15 mouse cellular contexts compared by ENCODE assay signal in genomic region chr12:50598053-50598988, GRCm38 (mm10). TPM values are rescaled to one million over a fixed set of nuclear protein-coding genes. Genes with fewer than 3 reads are reported as not detected.
DNase-seq lines count a peak whose midpoint lies in the region; ATAC-seq lines count a peak whose summit lies in the region.
"Had no signal": no experiment of that assay in that cellular context is flagged by ENCODE, and none has a peak within 500 bp of the region (broad histone marks: within the 10 kb centered on the region; RNA-seq: fewer than 3 reads in every experiment).

No protein-coding gene starts in this region.

- peaks cover 17% of the 10 kb centered on the region for H3K4me1 ChIP-seq in heart, embryonic 15.5 days (replicated peaks)
- peaks cover 10% of the 10 kb centered on the region for H3K4me1 ChIP-seq in heart, embryonic 11.5 days (ENCODE audit: control insufficient read depth, insufficient read depth, low read length)
- H3K4me1 ChIP-seq in midbrain, embryonic 10.5 days: no peaks in the 10 kb centered on the region
- H3K4me1 ChIP-seq: hindbrain, embryonic 10.5 days; limb, embryonic 12.5 days; midbrain, embryonic 15.5 days had no signal

- no peaks in the 10 kb centered on the region for H3K36me3 ChIP-seq in heart, embryonic 15.5 days
- H3K36me3 ChIP-seq in heart, embryonic 11.5 days (ENCODE audit: control insufficient read depth, insufficient read depth, low read length): no peaks in the 10 kb centered on the region
- no peaks in the 10 kb centered on the region for H3K36me3 ChIP-seq in midbrain, embryonic 10.5 days
- H3K36me3 ChIP-seq: G1E; hindbrain, embryonic 10.5 days; limb, embryonic 12.5 days; lung, embryonic 15.5 days; midbrain, embryonic 15.5 days had no signal

- H3K9me3 ChIP-seq in heart, embryonic 15.5 days (replicated peaks): no peaks in the 10 kb centered on the region
- H3K9me3 ChIP-seq in heart, embryonic 11.5 days (replicated peaks; ENCODE audit: control insufficient read depth, low read length): no peaks in the 10 kb centered on the region
- no peaks in the 10 kb centered on the region for H3K9me3 ChIP-seq in midbrain, embryonic 10.5 days (replicated peaks)
- H3K9me3 ChIP-seq: hindbrain, embryonic 10.5 days; limb, embryonic 12.5 days; lung, embryonic 15.5 days; midbrain, embryonic 15.5 days had no signal

- 45% methylated on average over 9 of the region's 9 CpGs for WGBS in heart, embryonic 15.5 days
- 53% methylated on average over 9 of the region's 9 CpGs for WGBS in heart, embryonic 11.5 days (ENCODE audit: insufficient replicate concordance)
- 83% methylated on average over 9 of the region's 9 CpGs for WGBS in midbrain, embryonic 10.5 days

- no peak overlapping the region for H3K4me2 ChIP-seq in heart, embryonic 15.5 days
- H3K4me2 ChIP-seq in heart, embryonic 11.5 days: no peak overlapping the region
- H3K4me2 ChIP-seq: limb, embryonic 12.5 days; lung, embryonic 15.5 days; midbrain, embryonic 15.5 days had no signal

- H3K9ac ChIP-seq in heart, embryonic 15.5 days: no peak overlapping the region
- H3K9ac ChIP-seq in heart, embryonic 11.5 days (ENCODE audit: low read depth, low read length): no peak overlapping the region
- H3K9ac ChIP-seq: limb, embryonic 12.5 days; lung, embryonic 15.5 days; midbrain, embryonic 15.5 days had no signal

- H3K4me3 ChIP-seq in heart, embryonic 15.5 days: no peak overlapping the region
- no peak overlapping the region for H3K4me3 ChIP-seq in heart, embryonic 11.5 days (ENCODE audit: low read depth, low read length)
- H3K4me3 ChIP-seq in midbrain, embryonic 10.5 days: no peak overlapping the region
- H3K4me3 ChIP-seq: hindbrain, embryonic 10.5 days; limb, embryonic 12.5 days; lung, embryonic 15.5 days; midbrain, embryonic 15.5 days had no signal

- no peaks in the 10 kb centered on the region for H3K27me3 ChIP-seq in heart, embryonic 15.5 days
- H3K27me3 ChIP-seq in heart, embryonic 11.5 days (ENCODE audit: control insufficient read depth, insufficient read depth, low read length): no peaks in the 10 kb centered on the region
- H3K27me3 ChIP-seq in midbrain, embryonic 10.5 days (ENCODE audit: low read depth, poor library complexity, severe bottlenecking): no peaks in the 10 kb centered on the region
- H3K27me3 ChIP-seq: limb, embryonic 12.5 days; lung, embryonic 15.5 days; midbrain, embryonic 15.5 days had no signal

- intact Hi-C loops in left cerebral cortex, postnatal 25 days (cut with DNase I): no loop called here

- peak; percentile 74 for DNase-seq in adrenal gland, adult 2 months
- DNase-seq in adrenal gland, postnatal 4 days (ENCODE audit: low spot score in 2 of 2): no peak
- peak; percentile 69 for DNase-seq in brain, adult 2 months (ENCODE audit: low read depth, low spot score)
- peak; percentile 25 to 56 for DNase-seq in left cerebral cortex, postnatal 25 days (ENCODE audit: low spot score in 2 of 2)
- no peak for DNase-seq in midbrain, embryonic 10.5 days (ENCODE audit: low spot score)
- DNase-seq: kidney, adult 18-20 months; thymus, postnatal 36 days had no signal

- 0 out of 2 replicates have a peak overlapping the region, but pooled peaks have one; percentile 3 for H3K27ac ChIP-seq in heart, embryonic 15.5 days
- no peak overlapping the region for H3K27ac ChIP-seq in heart, embryonic 11.5 days (ENCODE audit: low read depth, low read length)
- H3K27ac ChIP-seq in midbrain, embryonic 10.5 days (replicated peaks): no peak overlapping the region
- H3K27ac ChIP-seq: hindbrain, embryonic 10.5 days; limb, embryonic 12.5 days; lung, embryonic 15.5 days; midbrain, embryonic 15.5 days had no signal

- ATAC-seq in heart, embryonic 15.5 days (replicated peaks; ENCODE audit: insufficient number of reproducible peaks, insufficient read depth, low FRiP score, low read depth): no peak
- ATAC-seq in heart, embryonic 11.5 days (replicated peaks; ENCODE audit: insufficient number of reproducible peaks, low FRiP score, low TSS enrichment): no peak
- ATAC-seq in megakaryocyte-erythroid progenitor cell, adult 5-6 weeks (replicated peaks; ENCODE audit: low FRiP score, low TSS enrichment, poor library complexity, severe bottlenecking): no peak
- ATAC-seq: midbrain, embryonic 15.5 days had no signal

RNA-seq across cellular contexts. Expression of gene Prkd1, which starts 50.6 kb away (rescaled TPM):
- 10 to 100 TPM; 14.4 to 14.8 TPM for total RNA-seq in adrenal gland, adult 2 months (2021)
- polyA plus RNA-seq in adrenal gland, adult 2 months (2012; rRNA removed): 3.5 and 5.0 TPM in 2 replicates
- 10 to 100 TPM; 19.0 to 20.2 TPM for total RNA-seq in adrenal gland, postnatal 4 days (2021)
- polyA plus RNA-seq in heart, embryonic 15.5 days (2015; fragmentation: Nextera tagmentation; extraction: Ambion mirVana): 5.2 and 5.8 TPM in 2 replicates
- polyA plus RNA-seq in heart, embryonic 11.5 days (2014; fragmentation: Nextera tagmentation; extraction: Ambion mirVana): 4.9 and 6.6 TPM in 2 replicates
- total RNA-seq in left cerebral cortex, postnatal 25 days (2021): 1 to 10 TPM; 7.5 to 8.4 TPM
- 0.10 TPM in 1 of 2 replicates, not detected in the other for total RNA-seq in megakaryocyte-erythroid progenitor cell, adult 5-6 weeks (2014; fragmentation: Nextera tagmentation)
- not detected in 2 replicates for total RNA-seq in megakaryocyte-erythroid progenitor cell, adult 5-6 weeks (2017)
- 3.2 and 3.7 TPM in 2 replicates for polyA plus RNA-seq in midbrain, embryonic 10.5 days (2016; fragmentation: Nextera tagmentation; extraction: Ambion mirVana)
- polyA plus RNA-seq: G1E had no signal

Comparison
In these comparisons a context has a peak if more than half of its experiments do, and no peak if none do; other contexts are left out.
1. DNase-seq: peak in adrenal gland, adult 2 months (single experiment), brain, adult 2 months (single experiment) and left cerebral cortex, postnatal 25 days (2 of 2); none in adrenal gland, postnatal 4 days (0 of 2) and midbrain, embryonic 10.5 days (single experiment).
2. RNA of gene Prkd1, which starts 50.6 kb away (total RNA-seq): 19.0 to 20.2 TPM in adrenal gland, postnatal 4 days, 14.4 to 14.8 TPM in adrenal gland, adult 2 months and 7.5 to 8.4 TPM in left cerebral cortex, postnatal 25 days; 0.10 TPM in megakaryocyte-erythroid progenitor cell, adult 5-6 weeks; every median in the first group is over 4 times any median in the second.